Mouse (Mus musculus) CH12.LX (cell line): ENCODE measurements around the gene Lztr1. TPM values are rescaled to one million over a fixed set of nuclear protein-coding genes. Genes with fewer than 3 reads are reported as not detected.

Experiments used
- DNase-seq: peaks from one replicate; pipeline ENCODE4 v3.0.0-alpha.2; 2013; ENCODE audit errors: extremely low read depth
- H3K27ac ChIP-seq: 2 replicates; pipeline ENCODE4 v1.5.1; 2012; ENCODE audit warnings: low read depth, mild to moderate bottlenecking, control low read depth, moderate library complexity; ENCODE audit not compliant: insufficient read depth
- H3K27me3 ChIP-seq: replicated peaks from 2 replicates; pipeline ENCODE3; 2012; ENCODE audit warnings: inconsistent platforms
- H3K36me3 ChIP-seq, 2 experiments: replicated peaks in 1 of 2; 2 replicates each; pipeline versions ENCODE3 to v1.6.1; 2012; ENCODE audit warnings: inconsistent platforms in 1 of 2, low read length in 1 of 2, mild to moderate bottlenecking in 1 of 2, mixed read lengths in 1 of 2, moderate library complexity in 1 of 2; ENCODE audit not compliant: control insufficient read depth in 1 of 2, insufficient read depth in 1 of 2
- H3K4me1 ChIP-seq, 2 experiments: 2 replicates each; pipeline ENCODE4 v1.6.1; 2012; ENCODE audit warnings: inconsistent platforms in 1 of 2, moderate library complexity in 1 of 2; ENCODE audit not compliant: insufficient read depth in 2 of 2, control insufficient read depth in 1 of 2
- H3K4me2 ChIP-seq: 2 replicates; pipeline ENCODE4 v1.6.1; 2012; ENCODE audit warnings: low read depth, mild to moderate bottlenecking, control low read depth; ENCODE audit not compliant: poor library complexity, insufficient read depth, severe bottlenecking
- H3K4me3 ChIP-seq, 3 experiments: fragments of 150-350 bp in 1 of 3; sonication (generic) in 1 of 3; replicated peaks in 1 of 3; 2 replicates each; pipeline versions ENCODE3 to v1.5.1; 2011 to 2012; ENCODE audit warnings: low read depth in 2 of 3, low read length in 2 of 3, mild to moderate bottlenecking in 2 of 3, moderate library complexity in 2 of 3, control low read depth in 1 of 3, improper control_type of control experiment in 1 of 3, inconsistent platforms in 1 of 3, mixed read lengths in 1 of 3; ENCODE audit not compliant: poor library complexity in 1 of 3
- H3K79me2 ChIP-seq: replicated peaks from 2 replicates; pipeline ENCODE4 v1.6.1; 2012; ENCODE audit warnings: mild to moderate bottlenecking, moderate library complexity; ENCODE audit not compliant: control insufficient read depth, poor library complexity, insufficient read depth, severe bottlenecking; ENCODE audit errors: extremely low read depth
- H3K9ac ChIP-seq: 2 replicates; pipeline ENCODE4 v1.6.1; 2012; ENCODE audit warnings: low read depth, mild to moderate bottlenecking, control low read depth, moderate library complexity; ENCODE audit not compliant: insufficient read depth
- H3K9me3 ChIP-seq: replicated peaks from 2 replicates; pipeline ENCODE3; 2012; ENCODE audit warnings: low read length, inconsistent platforms, mixed read lengths
- BHLHE40 ChIP-seq: IDR thresholded peaks from 2 replicates; pipeline ENCODE4 v1.6.1; 2011; ENCODE audit warnings: mild to moderate bottlenecking, low read depth, low read length, improper control_type of control experiment
- CHD1 ChIP-seq: IDR thresholded peaks from 2 replicates; pipeline ENCODE4 v1.6.1; 2012; ENCODE audit warnings: low read depth, low read length, improper control_type of control experiment, inconsistent platforms
- CHD2 ChIP-seq: IDR thresholded peaks from 2 replicates; pipeline ENCODE4 v1.6.1; 2011; ENCODE audit warnings: low read length, improper control_type of control experiment
- CTCF ChIP-seq, 2 experiments: IDR thresholded peaks in 1 of 2; conservative IDR thresholded peaks in 1 of 2; 2 replicates each; pipeline ENCODE4 v1.5.1; 2011 to 2012; ENCODE audit warnings: low read depth in 2 of 2, low read length in 2 of 2, improper control_type of control experiment in 1 of 2, inconsistent platforms in 1 of 2, mild to moderate bottlenecking in 1 of 2, moderate library complexity in 1 of 2
- ELF1 ChIP-seq: IDR thresholded peaks from 2 replicates; pipeline ENCODE4 v1.6.1; 2014; ENCODE audit warnings: low read depth, mild to moderate bottlenecking, inconsistent platforms, low read length, improper control_type of control experiment
- EP300 ChIP-seq: IDR thresholded peaks from 2 replicates; pipeline ENCODE4 v1.6.1; 2011; ENCODE audit warnings: low read length, improper control_type of control experiment
- ETS1 ChIP-seq: conservative IDR thresholded peaks from 2 replicates; pipeline ENCODE4 v1.6.1; 2012; ENCODE audit warnings: low read depth, mild to moderate bottlenecking, inconsistent platforms, low read length, improper control_type of control experiment, moderate library complexity
- HCFC1 ChIP-seq: IDR thresholded peaks from 2 replicates; pipeline ENCODE4 v1.6.1; 2012; ENCODE audit warnings: low read depth, mild to moderate bottlenecking, inconsistent platforms, low read length, improper control_type of control experiment
- IRF4 ChIP-seq: IDR thresholded peaks from 2 replicates; pipeline ENCODE4 v1.6.1; 2014; ENCODE audit warnings: low read depth, mild to moderate bottlenecking, inconsistent platforms, low read length, improper control_type of control experiment
- JUN ChIP-seq: IDR thresholded peaks from 2 replicates; pipeline ENCODE4 v1.6.1; 2011; ENCODE audit warnings: low read depth, mild to moderate bottlenecking, low read length, improper control_type of control experiment, moderate library complexity; ENCODE audit not compliant: insufficient read depth
- JUND ChIP-seq: conservative IDR thresholded peaks from 2 replicates; pipeline ENCODE4 v1.6.1; 2011; ENCODE audit warnings: low read depth, low read length, improper control_type of control experiment
- MAFK ChIP-seq: IDR thresholded peaks from 2 replicates; pipeline ENCODE4 v1.6.1; 2011; ENCODE audit warnings: low read length, improper control_type of control experiment; ENCODE audit not compliant: insufficient replicate concordance
- MAX ChIP-seq: IDR thresholded peaks from 2 replicates; pipeline ENCODE4 v1.6.1; 2011; ENCODE audit warnings: low read length, improper control_type of control experiment
- MAZ ChIP-seq: IDR thresholded peaks from 2 replicates; pipeline ENCODE4 v1.6.1; 2012; ENCODE audit warnings: low read depth, mild to moderate bottlenecking, inconsistent platforms, low read length, improper control_type of control experiment, moderate library complexity
- MEF2A ChIP-seq: IDR thresholded peaks from 2 replicates; pipeline ENCODE4 v1.6.1; 2014; ENCODE audit warnings: low read depth, mild to moderate bottlenecking, inconsistent platforms, low read length, improper control_type of control experiment, borderline replicate concordance
- MXI1 ChIP-seq: IDR thresholded peaks from 2 replicates; pipeline ENCODE4 v1.6.1; 2011; ENCODE audit warnings: mild to moderate bottlenecking, low read depth, low read length, improper control_type of control experiment
- MYC ChIP-seq: IDR thresholded peaks from 2 replicates; pipeline ENCODE4 v1.6.1; 2011; ENCODE audit warnings: low read depth, mild to moderate bottlenecking, improper control_type of control experiment, low read length
- NELFE ChIP-seq: IDR thresholded peaks from 2 replicates; pipeline ENCODE4 v1.6.1; 2011; ENCODE audit warnings: low read depth, low read length, improper control_type of control experiment
- NRF1 ChIP-seq: IDR thresholded peaks from 2 replicates; pipeline ENCODE4 v1.6.1; 2014; ENCODE audit warnings: low read depth, mild to moderate bottlenecking, inconsistent platforms, low read length, improper control_type of control experiment, moderate library complexity
- PAX5 ChIP-seq: IDR thresholded peaks from 2 replicates; pipeline ENCODE4 v1.6.1; 2012; ENCODE audit warnings: low read length, inconsistent platforms, mixed read lengths
- POLR2A ChIP-seq: IDR thresholded peaks from 2 replicates; pipeline ENCODE4 v1.6.1; 2011; ENCODE audit warnings: low read depth, mild to moderate bottlenecking, improper control_type of control experiment, low read length
- POLR2AphosphoS2 ChIP-seq: IDR thresholded peaks from 2 replicates; pipeline ENCODE4 v1.6.1; 2011; ENCODE audit warnings: low read depth, low read length, improper control_type of control experiment
- RAD21 ChIP-seq: IDR thresholded peaks from 2 replicates; pipeline ENCODE4 v1.6.1; 2011; ENCODE audit warnings: low read depth, mild to moderate bottlenecking, low read length, improper control_type of control experiment, moderate library complexity
- RCOR1 ChIP-seq: conservative IDR thresholded peaks from 2 replicates; pipeline ENCODE4 v1.6.1; 2012; ENCODE audit warnings: low read depth, mild to moderate bottlenecking, inconsistent platforms, low read length, improper control_type of control experiment
- SIN3A ChIP-seq: IDR thresholded peaks from 2 replicates; pipeline ENCODE4 v1.6.1; 2012; ENCODE audit warnings: low read length, improper control_type of control experiment, inconsistent platforms
- SMC3 ChIP-seq: IDR thresholded peaks from 2 replicates; pipeline ENCODE4 v1.6.1; 2011; ENCODE audit warnings: low read depth, low read length, improper control_type of control experiment
- TBP ChIP-seq: conservative IDR thresholded peaks from 2 replicates; pipeline ENCODE4 v1.6.1; 2011; ENCODE audit warnings: low read depth, low read length, improper control_type of control experiment
- TCF12 ChIP-seq: IDR thresholded peaks from 2 replicates; pipeline ENCODE4 v1.6.1; 2014; ENCODE audit warnings: low read depth, mild to moderate bottlenecking, inconsistent platforms, low read length, improper control_type of control experiment
- UBTF ChIP-seq: IDR thresholded peaks from 2 replicates; pipeline ENCODE4 v1.6.1; 2012; ENCODE audit warnings: low read depth, mild to moderate bottlenecking, inconsistent platforms, low read length, improper control_type of control experiment, moderate library complexity
- USF1 ChIP-seq: IDR thresholded peaks from 2 replicates; pipeline ENCODE4 v1.6.1; 2014; ENCODE audit warnings: low read depth, mild to moderate bottlenecking, inconsistent platforms, low read length, improper control_type of control experiment
- USF2 ChIP-seq: conservative IDR thresholded peaks from 2 replicates; pipeline ENCODE4 v1.6.1; 2011; ENCODE audit warnings: low read depth, low read length, improper control_type of control experiment
- ZC3H11A ChIP-seq: IDR thresholded peaks from 2 replicates; pipeline ENCODE4 v1.6.1; 2012; ENCODE audit warnings: low read depth, mild to moderate bottlenecking, inconsistent platforms, low read length, improper control_type of control experiment
- ZKSCAN1 ChIP-seq: IDR thresholded peaks from 2 replicates; pipeline ENCODE4 v1.6.1; 2012; ENCODE audit warnings: low read depth, inconsistent platforms, low read length, improper control_type of control experiment, borderline replicate concordance
- ZMIZ1 ChIP-seq: IDR thresholded peaks from 2 replicates; pipeline ENCODE4 v1.6.1; 2012; ENCODE audit warnings: low read depth, mild to moderate bottlenecking, inconsistent platforms, low read length, improper control_type of control experiment
- ZNF384 ChIP-seq: IDR thresholded peaks from 2 replicates; pipeline ENCODE4 v1.6.1; 2012; ENCODE audit warnings: low read depth, low read length, improper control_type of control experiment, inconsistent platforms
- dilution Hi-C: fragments of 300-500 bp; cut with MboI; formaldehyde crosslinking; loops from 2 replicates; pipeline ENCODE4 v1.14.3; 2020; ENCODE audit warnings: low sequenced_read_pairs; ENCODE audit not compliant: extremely low pct_unique_long_range_greater_than_20kb, extremely low pct_ligation_motif_present
- in situ Hi-C: fragments of 300-500 bp; cut with MboI; formaldehyde crosslinking; loops from 3 replicates; pipeline ENCODE4 v1.14.3; 2019; ENCODE audit warnings: low sequenced_read_pairs, low pct_ligation_motif_present, low pct_unique_long_range_greater_than_20kb, mixed read lengths
- polyA plus RNA-seq: library from polyadenylated mRNA; unstranded; fragments of >175 nt; gene quantifications from 2 replicates; pipeline ENCODE4 v1.2.1, GENCODE M21; 2012; ENCODE audit warnings: low read depth; ENCODE audit not compliant: insufficient read length
- total RNA-seq, 2 experiments: library from RNA; depleted of rRNA; stranded (reverse); fragments of 300-350 nt in 1 of 2; fragments of >200 nt in 1 of 2; gene quantifications; 2 replicates each; pipeline ENCODE4 v1.2.3; 2012 to 2014

The Lztr1 gene
- total and polyA plus RNA-seq, 3 experiments = 110 to 138 (median 111) TPM

DNA sequence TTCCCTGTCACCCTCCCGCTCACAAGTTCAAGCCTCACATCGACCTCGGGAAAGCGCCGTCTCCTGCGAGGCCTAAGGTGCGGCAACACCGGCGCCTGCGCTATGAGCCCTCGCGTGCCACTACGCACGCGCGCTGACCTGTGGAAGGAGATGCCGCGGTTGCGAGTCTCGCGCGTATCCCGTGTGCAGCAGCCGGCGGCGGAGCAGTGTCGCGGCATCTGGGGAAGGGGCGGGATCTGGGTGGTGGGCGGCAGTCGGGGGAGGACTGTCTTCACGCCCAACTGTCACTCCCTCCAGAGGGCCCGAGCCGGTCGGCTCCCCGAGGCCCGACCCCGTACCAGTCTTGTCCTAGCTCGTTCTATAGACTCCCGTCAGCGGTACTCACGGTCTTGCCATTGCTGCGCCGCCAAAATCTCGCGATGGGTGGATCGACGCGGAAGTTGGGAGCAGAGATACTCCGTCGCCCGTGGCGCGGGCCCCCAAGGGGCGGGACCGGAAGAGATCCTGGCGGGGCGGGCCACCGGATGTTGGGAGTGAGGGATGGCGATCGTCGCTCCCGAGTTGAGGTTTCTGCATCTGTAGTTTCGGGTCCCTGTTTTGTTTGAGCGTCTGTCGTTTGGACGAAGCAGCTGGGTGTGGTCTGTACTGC is 22.3 kb downstream of the Lztr1 start, which contains the start of gene Thap7 (continued):
- TF ChIP-seq CHD2 (peak; percentile 100), ZMIZ1 (peak; percentile 94), IRF4 (peak; percentile 91), ETS1 (peak; percentile 69), MYC (peak; percentile 84), TBP (peak; percentile 83), HCFC1 (peak; percentile 88), NELFE (peak; percentile 97), NRF1 (peak; percentile 96), UBTF (0 out of 2 replicates have a peak, but pooled peaks have one; percentile 8)

DNA sequence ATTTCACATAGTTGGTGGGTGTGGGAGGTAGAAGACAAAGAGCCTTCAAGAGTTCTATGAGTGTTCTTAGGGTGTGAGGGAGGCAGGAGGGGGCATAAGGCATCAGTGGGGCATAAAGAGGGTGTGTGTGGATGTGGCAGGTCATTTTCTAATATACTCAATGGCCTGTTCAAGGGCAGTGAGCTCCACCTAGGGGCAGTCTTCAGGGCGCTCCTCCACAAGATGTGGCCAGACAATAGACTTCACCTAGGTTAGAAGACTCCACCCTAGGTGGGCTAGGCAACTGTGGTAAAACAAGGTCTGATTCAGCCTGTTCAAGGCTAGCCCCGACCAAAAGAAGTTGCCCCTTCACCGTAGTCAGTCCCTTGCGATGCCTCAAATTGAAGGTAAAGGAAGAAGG is 23.8 kb downstream of the Lztr1 start:
- H3K27ac ChIP-seq = no peak overlapping the region
- TF ChIP-seq PAX5 = no peak
- TF ChIP-seq ETS1 = no peak
- no peak for TF ChIP-seq ZMIZ1
- TF ChIP-seq MAZ = 0 out of 2 replicates have a peak, but pooled peaks have one; percentile 34
- no peak for TF ChIP-seq CHD2
- no peak for TF ChIP-seq JUN
- no peak for TF ChIP-seq MEF2A
- TF ChIP-seq USF1 = no peak
- TF ChIP-seq RAD21 = peak; percentile 88
- TF ChIP-seq SMC3 = peak; percentile 76
- no peak for TF ChIP-seq UBTF
- TF ChIP-seq RCOR1 = no peak
- TF ChIP-seq ZNF384 = no peak
- no peak for TF ChIP-seq ZKSCAN1
- no peak for TF ChIP-seq JUND
- no peak for TF ChIP-seq SIN3A
- no peak for TF ChIP-seq ELF1
- no peak for TF ChIP-seq POLR2A
- no peak for TF ChIP-seq USF2
- 0 out of 2 replicates have a peak, but pooled peaks have one; percentile 32 for TF ChIP-seq TCF12
- TF ChIP-seq CHD1 = no peak
- TF ChIP-seq NELFE = 0 out of 2 replicates have a peak, but pooled peaks have one; percentile 41
- TF ChIP-seq IRF4 = 0 out of 2 replicates have a peak, but pooled peaks have one; percentile 18
- TF ChIP-seq ZC3H11A = no peak
- no peak for TF ChIP-seq TBP
- no peak for TF ChIP-seq NRF1
- TF ChIP-seq CTCF (conservative IDR thresholded peaks at IDR 0.05 in 1 of 2, IDR thresholded peaks at IDR 0.05 in 1 of 2; ENCODE audit: low read depth in 2 of 2, low read length in 2 of 2) = peak in 1 of 2 experiments; percentile 92; a peak in 2 of 4 replicates
- TF ChIP-seq POLR2AphosphoS2 = no peak
- TF ChIP-seq MAX = no peak
- TF ChIP-seq MAFK = no peak
- TF ChIP-seq EP300 = no peak
- TF ChIP-seq MXI1 = no peak
- no peak for TF ChIP-seq BHLHE40

More for the DNA sequence above, 23.8 kb downstream of the Lztr1 start:
- Histone ChIP-seq H3K4me1 (peaks cover 5 to 38% of the 10 kb centered on the region in 2 experiments; a peak in 2 of 4 replicates), H3K79me2 (peaks cover 11% of the 10 kb centered on the region; the same call in 1 of the 2 replicates), H3K9me3 (peaks cover 2% of the 10 kb centered on the region), H3K27me3 (no peaks in the 10 kb centered on the region), H3K36me3 (peaks cover 16 to 19% of the 10 kb centered on the region in 2 experiments), H3K4me2 (peak overlapping the region; percentile 84), H3K4me3 (peak overlapping the region in 1 of 3 experiments; percentile 69), H3K9ac (peak overlapping the region; percentile 84)
- peak; percentile 73 for DNase-seq
- dilution Hi-C loops (no loop called here), in situ Hi-C loops (loop anchor here (5.0 to 10.0 kb wide), 2 partner anchors 125 to 327 kb away; partner anchors contain the start of genes Pi4ka, Rimbp3, Snap29 and Ube2l3)
